Mouse (Mus musculus) heart, adult 18-20 months (tissue): ENCODE results near the gene Slc4a2. TPM values are rescaled to one million over a fixed set of nuclear protein-coding genes. Genes with fewer than 3 reads are reported as not detected.

ENCODE experiments used
- DNase-seq, 2 experiments: peaks; one replicate each; pipeline ENCODE4 v3.0.0; 2021 to 2022; ENCODE audit warnings: mixed read lengths in 1 of 2
- long read RNA-seq, 2 experiments: library from polyadenylated mRNA; stranded (forward); transcript quantifications; one replicate each; pipeline ENCODE4 v2.0.0; 2021
- total RNA-seq, 2 experiments: library from RNA; stranded (reverse); gene quantifications; 2 replicates each; pipeline ENCODE4 v1.2.3; 2021

The Slc4a2 gene
- 10 to 100 TPM; 25.5 to 30.3 TPM for total RNA-seq
- long read RNA-seq, experiment 1, full-length matches to known transcripts, result 45 of 54 reads
- long read RNA-seq, experiment 1, partial matches to known transcripts, result 4 of 54 reads
- long read RNA-seq, experiment 1, other reads (novel, unspliced or antisense), result 5 of 54 reads
- long read RNA-seq, experiment 2, full-length matches to known transcripts, result 19 of 33 reads
- long read RNA-seq, experiment 2, partial matches to known transcripts, result 10 of 33 reads
- long read RNA-seq, experiment 2, other reads (novel, unspliced or antisense), result 4 of 33 reads

DNA sequence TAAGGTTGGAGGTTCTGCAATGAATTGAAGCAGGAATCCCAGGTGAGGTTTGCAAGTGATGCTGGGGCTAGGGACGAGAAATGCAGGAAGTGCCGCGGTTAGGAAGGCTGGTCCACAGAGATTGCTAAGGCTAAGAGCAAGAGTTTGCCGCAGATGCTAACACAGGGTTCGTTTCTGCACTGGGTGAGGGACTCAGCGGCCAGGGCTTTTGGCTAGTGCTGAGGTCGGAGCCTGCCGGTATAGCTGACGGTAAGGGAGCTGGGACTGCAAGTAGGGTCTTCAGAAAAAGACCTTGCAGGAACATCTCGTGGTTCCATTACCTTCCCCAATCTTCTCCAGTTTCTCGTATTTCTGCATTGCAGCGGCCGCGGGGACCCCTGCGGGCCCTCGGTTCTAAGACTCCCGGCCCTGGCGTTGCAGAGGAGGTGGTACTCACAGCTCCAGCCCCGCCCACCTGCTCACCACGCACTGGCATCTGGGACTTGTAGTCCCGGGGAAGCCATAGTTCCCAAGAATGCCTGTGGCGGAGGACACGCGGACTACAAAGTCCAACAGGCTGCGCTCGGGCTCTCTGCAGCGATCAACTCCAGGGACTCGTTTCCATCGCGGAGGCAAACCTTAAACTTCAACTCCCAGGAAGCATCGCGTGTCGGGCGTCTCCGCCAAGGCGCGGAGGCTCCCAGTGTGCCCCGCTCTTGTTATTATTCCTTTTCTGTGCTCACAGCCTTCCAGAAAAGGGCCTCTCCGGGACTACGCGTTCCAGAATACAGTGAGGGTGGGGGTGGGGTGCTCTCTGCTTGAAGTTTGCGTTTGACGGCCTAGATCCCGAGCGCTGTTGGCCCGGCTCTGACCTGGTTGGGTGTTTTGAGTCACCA is at the start of gene Slc4a2, which contains the start of gene Cdk5:
Gene Slc4a2 (plus strand): TSS at position 709 of the 875 bp plus-strand sequence.
Gene Cdk5 (minus strand): TSS at position 402 of the 875 bp plus-strand sequence.
- peak; percentile 98 to 100 for DNase-seq

DNA sequence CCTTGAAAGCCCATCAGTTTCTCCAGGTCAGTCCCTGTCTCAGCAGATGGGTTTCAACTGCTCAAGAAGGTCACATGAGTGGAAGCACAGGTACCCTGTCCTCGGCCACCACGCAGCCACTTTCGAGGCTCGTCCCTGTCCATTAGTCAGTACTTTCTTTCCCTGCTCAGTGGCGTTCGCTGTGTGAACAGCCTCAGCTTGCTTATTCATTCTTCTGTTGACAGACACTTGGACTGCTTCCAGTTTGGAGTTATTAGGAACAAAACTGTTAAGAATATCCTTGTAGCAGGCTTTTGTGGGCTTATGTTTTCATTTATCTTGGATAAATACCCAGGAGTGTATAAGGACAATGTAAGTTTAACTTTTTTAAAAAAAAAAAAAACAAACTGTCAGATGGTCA is 49.4 kb upstream of the Slc4a2 start:
- peak; percentile 41 to 58 for DNase-seq

DNA sequence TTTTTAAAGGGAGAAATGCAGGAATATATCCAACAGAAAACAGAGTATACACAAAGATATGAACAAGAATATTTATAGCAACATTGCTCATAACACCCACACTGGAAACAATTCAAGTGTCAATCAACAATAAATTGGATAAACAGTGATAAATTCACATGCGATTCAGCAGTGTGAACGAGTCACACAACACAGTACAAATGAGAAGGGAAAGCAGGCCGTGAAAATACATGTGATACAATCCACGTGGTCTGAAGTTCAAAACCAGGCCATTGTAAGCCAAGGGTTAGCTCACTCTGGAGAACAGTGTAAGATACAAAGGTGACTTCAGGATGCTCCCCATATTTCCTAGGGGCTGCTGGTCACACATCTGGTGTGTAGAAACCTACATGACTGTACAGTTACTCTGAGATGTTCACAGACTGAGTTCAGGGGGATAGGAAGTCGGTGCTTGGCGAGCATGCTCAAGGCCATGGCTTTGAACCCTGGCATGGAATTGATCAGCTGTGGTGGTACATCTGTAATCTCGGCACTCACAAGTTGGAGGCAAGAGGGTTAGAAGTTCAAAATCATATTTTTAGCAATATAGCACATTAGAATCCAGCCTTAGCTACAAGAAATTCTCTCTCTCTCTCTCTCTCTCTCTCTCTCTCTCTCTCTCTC is 48.8 kb upstream of the Slc4a2 start:
- DNase-seq, result no peak

DNA sequence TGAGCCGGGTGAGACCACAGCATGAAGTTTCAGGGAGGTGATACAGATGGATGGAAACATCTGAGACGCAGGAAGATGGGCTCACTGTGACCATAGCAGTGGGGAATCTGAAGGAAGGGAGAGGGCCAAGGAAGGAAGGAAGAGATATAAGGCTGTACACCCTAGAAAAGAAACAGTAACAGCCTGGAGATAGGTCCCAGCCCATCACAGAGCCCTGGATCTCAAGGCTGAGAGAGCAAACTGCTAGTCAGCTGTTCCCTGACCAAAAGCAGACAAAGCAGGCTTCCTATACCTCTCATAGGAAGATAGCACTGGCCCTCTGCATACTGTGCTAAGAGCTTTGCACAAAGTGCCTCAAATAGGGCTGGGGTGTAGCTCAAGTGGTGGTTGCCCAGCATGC is 44.9 kb upstream of the Slc4a2 start:
- DNase-seq, result no peak

DNA sequence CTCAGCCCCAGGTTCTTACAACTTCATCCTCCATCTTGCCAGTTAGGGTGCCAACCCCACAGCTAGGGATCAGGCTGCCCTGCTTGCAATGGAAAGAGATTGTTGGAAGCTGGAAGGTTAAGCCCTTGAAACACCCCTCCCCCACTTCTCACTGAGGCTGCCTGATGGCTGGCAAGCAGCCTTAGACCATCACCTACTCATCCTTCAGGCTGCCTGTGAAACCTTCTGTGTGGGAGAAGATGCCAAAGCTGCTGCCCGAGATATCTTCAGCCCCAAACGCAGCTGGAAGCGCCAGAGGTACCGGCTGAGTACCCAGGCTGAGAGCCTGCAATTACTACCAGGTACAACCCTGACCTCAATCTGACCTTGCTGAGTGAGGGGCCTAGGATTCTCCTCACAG is 44.1 kb upstream of the Slc4a2 start:
- no peak for DNase-seq

DNA sequence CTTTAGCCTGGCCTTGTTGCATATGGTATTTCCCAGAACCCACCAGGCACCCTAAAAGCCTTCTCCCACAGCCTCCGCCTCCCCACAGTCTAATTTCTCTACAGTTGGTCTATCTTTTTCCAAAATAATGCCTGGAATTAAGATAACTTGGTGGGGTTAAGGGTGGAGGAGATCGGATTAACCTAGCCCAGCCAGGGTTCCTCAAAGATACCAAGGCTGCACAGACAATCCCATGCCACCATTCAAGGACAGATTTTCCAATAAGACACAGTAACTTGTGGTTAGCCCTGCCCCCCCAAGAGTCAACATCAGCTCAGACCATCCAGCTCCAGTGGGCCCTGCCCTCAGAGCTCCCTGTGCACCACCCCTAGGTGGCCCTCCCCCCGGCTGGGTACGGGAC is 43.1 kb upstream of the Slc4a2 start:
- DNase-seq, result no peak

DNA sequence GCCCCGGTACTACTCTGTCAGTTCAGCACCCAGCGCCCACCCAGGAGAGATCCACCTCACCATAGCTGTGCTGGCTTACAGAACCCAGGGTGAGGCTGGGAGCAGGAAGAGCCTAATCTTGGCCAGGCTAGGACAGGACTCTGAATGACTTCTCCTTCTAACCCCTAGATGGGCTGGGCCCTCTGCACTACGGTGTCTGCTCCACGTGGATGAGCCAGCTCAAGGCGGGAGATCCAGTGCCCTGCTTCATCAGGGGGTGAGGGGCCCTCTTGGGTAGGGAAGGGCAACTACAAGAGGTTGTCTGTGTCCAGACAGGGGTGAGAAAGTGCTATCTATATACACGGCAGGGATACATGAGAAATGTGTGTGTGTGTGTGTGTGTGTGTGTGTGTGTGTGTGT is 42.2 kb upstream of the Slc4a2 start:
- DNase-seq, result no peak

DNA sequence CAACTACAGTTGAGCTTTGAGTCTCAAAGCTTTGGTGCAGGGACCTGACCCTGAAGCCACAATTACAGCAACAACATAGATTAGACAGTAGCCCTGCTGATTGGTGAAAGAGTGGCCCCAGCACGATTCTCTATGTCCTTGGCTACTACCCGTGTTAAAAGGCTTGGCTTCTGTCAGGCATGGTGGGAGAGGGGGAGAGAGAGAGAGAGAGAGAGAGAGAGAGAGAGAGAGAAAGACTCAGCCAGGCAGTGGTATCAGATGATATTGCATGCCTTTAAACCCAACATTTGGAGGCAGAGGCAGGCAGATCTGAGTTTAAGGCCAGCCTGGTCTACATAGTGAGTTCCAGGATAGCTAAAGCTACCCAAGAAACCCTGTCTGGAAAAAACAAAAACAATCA is 41.6 kb upstream of the Slc4a2 start:
- no peak for DNase-seq

DNA sequence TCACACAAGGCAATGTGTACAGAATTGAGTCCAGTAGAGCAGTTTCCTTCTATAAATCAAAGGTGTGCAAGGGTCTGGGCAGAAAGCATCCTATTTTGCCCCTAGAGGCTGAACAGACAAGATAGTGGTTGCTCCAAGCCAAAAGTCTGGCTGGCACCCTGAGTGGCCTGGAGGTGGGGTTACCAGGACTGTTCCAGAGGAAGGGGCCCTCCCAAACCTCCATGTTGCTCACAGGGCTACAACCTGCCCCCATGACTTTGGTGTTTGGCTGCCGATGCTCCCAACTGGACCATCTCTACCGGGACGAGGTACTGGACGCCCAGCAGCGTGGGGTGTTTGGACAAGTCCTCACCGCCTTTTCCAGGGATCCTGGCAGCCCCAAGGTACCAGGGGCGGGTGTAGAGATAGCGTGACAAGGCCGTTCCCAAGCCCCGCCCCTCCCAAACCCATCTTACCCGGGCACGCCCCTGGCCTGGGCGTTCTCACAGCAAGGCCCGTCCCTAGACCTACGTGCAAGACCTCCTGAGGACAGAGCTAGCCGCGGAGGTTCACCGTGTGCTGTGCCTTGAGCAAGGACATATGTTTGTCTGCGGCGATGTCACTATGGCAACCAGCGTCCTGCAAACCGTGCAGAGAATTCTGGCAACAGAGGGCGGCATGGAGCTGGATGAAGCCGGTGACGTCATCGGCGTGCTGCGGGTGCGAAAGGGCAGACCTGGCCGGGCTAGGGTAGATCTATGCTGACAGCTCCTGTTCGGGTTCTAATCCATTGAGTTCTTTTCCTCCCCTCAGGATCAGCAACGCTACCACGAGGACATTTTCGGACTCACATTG is 40.4 kb upstream of the Slc4a2 start:
- peak; percentile 94 for DNase-seq

DNA sequence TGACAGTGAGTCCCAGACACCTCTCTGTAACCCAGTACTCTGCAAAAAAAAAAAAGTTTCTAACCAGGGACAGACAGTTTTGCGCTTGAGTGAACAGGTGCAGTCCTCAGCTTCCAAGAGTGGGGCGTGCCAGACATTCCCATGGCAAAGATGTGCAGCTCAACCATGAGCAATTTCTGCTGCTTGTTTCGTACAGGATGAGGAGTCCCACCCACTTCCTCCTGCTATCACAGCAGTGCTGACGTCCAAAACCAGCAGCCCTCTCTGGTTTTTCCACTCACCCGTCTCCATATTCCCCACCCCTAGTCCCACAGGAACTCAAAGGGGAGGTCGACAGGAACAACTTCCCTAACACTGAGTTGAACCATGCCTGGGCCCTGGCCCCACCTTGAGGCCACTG is 39.2 kb upstream of the Slc4a2 start:
- peak; percentile 68 to 90 for DNase-seq

DNA sequence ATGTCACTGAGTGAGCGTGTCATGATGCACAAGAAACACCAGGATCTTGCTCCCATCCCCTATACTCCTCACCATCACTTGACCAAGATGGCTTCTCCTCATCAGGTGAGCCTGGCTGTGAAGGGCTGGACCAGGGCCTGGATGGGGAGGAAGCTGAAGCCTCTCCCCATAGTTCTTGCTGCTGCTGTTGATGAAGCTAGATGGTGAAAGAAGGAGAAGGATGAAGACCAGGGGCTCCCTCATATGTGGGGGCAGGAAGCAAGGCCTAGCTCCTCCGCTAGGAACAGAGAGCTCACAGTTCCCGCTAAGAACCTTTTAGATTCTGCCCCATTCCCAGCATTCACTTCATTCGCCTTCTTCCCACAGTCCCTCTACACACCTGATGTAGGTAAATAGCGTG is 38.3 kb upstream of the Slc4a2 start:
- DNase-seq, result no peak

DNA sequence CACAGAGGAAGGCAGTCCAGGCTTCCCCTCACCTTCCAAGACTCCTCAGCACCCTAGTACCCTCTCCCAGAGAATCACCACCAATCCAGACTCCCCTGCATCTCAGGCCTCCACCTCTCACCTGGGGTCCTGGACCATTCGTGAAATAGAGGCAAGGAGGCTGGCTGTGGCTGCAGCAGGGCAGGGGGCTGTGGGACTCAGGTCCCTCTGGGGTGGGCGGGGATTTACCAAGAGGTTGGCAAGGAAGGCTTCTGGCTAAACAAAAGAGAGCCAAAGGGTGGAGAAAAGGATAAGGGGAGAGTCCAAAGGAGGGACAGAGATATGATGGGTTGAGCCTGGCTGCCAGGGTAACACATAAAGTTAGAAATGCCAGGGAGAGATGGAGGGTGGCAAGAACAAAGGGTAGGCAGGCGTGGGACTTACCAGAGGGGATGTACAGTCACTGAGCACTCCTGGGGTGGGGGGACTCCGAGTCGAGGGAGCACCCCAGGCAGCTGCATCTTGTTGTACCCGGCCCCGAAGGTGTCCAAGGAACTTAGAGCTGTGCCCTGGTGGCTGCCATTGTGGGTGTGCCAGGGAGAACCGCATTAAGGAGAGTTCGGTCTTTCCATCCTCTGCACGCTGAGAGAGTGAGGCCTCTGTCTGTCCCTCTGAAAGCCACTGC is 37.6 kb upstream of the Slc4a2 start:
- DNase-seq, result no peak

DNA sequence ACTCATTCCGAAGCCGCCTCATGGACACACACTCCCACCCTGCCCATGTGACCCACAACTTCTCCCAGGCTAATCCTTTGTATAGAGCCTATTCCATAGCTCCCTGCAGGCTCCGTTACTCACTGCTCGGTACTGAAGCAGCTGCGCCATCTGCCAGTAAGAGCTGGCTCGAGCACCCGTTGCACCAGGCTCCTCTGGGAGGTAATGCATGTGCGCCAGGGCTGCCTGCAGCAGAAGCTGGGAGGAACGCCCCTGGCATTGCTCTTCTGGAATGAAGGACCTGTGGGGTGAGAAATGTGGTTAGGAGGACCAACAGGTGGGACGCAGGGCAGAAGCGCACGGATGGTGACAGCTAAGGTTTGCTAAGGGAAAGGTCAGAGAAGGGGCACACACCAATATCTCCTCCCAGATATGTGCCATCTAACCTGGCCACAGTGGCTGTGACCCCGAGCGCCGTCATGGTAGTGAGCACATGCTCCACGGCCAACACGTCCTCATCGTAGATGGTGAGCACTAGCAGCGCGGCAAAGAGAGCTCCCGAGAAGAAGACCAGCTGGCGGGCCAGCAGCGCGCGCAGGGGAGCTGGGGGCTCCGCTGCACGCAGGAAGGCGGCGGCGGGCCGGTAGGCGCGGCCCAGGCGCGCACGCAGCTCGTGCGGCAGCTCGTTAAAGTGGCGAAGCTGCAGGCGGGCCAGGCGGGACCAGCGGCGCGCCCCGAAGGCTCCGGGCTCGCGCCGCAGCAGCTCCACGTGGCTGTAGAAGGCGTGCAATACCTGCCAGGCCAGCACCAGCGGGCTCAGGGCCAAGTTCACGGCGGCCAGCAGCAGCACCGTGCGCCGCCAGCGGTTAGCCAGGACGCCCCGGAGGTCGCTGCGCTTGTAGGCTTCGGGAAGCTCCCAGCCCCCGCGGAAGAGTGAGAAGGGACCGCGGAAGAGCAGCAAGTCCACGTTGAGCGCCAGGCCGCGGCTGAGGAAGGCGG is 36.1 kb upstream of the Slc4a2 start:
- DNase-seq, result peak; percentile 76 to 77

DNA sequence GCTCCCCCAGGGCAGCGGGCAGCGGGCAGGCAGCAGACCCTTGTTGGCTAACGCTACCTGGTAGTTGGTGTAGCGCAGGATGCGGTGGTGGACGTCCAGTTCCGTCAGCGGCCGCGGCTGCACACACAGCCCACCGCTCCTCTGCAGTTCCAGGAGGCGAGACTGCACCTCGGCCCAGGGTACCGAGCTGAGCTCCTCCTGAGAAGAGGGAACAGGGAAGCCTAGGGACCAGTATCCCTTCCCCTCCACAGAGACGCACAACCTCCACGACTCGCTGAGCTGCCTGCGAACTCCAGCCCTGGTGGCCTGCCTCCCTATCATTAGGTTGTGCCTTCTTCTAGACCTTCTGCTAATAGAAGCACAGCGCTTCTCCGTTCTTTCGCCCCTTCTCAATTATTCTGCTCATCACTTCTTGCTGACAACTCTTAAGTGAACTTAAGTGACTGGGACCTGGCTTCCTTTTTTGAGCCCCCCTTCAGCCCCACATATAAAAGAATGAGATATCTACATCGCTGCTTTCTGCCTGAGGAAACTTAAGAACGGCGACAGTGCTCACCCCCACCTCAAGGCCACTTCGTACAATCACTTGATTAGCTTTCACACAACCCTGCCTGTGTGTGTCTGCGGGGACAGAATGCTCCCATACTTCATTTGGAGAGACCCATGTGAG is 35.3 kb upstream of the Slc4a2 start:
- DNase-seq, result no peak

DNA sequence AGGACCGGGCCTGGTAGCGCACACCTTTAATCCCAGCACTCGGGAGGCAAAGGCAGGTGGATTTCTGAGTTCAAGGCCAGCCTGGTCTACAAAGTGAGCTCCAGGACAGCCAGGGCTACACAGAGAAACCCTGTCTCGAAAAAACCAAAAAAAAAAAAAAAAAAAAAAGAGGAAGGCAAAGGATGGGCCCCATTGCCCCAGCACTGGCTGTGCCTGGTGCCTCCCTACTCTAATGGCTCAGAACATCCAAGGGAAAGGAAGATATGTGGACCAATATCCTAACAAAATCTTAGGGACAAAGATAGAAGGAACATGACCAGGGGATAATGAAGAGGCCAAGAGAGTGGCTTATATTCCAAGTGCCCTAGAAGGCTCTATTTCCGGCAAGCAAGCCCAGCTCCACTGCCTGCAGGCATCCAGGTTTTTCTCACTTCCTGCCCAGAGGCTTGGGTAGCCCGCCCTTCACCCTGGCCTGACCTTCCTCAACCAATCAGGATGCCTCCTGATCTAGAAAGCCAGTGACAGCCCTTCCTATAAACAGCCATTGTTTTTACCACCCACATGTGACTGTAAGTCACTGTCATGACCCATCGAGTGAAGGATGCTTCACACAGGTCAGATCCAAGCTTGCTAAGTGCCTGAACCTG is 34.5 kb upstream of the Slc4a2 start:
- DNase-seq, result peak in 1 of 2 experiments; percentile 57

DNA sequence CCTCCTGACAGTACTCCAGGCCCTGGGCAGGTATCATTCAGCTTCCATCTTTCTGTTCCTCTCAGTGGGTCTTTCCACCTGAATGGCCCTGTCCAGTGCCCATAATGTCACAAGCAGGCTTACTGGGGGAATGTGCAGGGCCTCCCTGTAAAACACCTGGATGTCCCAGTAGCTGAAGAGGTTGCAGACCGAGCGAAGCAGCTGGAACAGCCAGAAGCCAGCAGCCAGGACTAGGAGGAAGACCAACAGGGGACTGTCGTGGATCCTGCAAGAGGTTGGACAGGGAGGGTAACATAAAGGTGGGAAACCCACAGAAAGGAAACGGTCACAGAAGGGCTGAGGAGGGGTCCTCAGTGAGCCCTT is 34.0 kb upstream of the Slc4a2 start:
- no peak for DNase-seq

DNA sequence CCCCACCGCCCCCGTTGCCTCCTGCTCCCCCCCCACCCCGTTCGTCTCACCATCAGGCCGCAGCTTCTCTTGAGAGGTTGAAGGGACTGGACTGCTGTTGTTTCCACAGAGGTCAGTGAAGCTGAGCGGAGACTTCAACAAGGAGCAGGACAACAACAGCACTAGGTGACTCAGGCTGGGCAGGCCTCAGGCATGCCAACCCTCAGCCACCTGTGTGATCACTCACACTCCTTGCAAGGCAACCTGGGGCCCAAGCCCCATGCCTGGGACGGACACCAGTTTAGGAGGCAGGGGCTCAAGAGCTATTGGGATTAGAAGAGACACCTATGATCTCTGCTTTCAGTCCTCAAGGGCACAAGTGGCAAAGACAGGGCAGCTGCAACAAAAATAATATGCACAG is 31.8 kb upstream of the Slc4a2 start, which contains the start of gene Atg9b:
Gene Atg9b (minus strand): TSS at position 280 of the 400 bp plus-strand sequence.
- no peak for DNase-seq

DNA sequence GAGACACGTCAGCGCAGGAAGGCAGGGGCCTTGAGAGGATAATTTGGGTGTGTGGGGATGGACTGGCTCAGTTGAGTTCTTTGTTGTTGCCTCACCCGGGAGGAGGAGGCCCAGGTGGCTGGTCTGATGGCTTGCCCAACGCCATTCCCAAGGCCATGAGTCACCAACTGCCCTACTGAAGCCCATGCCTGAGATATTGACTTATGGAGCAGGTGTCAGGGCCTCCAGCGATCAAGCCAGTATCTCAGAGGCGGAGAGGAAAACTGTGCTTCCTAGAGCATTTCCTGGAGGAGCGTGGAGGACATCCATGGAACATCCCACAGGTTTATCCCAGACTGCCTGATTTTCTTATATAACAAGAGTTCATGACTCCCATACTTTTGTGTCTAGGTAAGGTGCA is 30.9 kb upstream of the Slc4a2 start:
- DNase-seq, result no peak

DNA sequence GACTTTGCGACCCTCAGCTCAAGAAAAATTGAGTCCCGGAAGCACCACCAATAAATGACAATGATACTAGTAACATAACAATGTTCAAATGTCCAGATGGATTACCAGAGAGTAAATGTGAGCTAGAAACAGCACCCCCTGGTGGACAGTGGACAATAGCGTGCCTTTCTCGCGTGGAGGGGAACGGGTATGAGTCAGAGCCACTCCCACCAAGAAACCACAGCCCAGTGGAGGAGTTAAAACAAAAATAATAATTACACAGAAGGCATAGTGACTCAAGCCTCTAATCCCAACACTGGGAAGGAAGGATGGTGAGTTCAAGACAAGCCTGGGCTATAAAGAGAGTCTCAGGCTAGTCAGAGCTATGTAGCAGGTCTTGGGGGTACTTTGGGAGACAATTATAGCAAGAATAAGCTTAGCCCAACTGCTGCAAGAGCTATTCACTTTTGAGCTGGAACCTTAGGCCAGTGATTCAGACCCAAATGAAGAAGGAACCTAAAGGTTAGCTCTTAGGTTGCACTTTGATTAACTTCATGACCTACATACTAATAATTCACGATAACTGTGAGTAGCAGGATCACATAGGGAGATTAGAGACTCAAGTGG is 30.1 kb upstream of the Slc4a2 start, which contains the start of gene Abcb8:
Gene Abcb8 (plus strand): TSS at position 272 of the 606 bp plus-strand sequence.
- peak; percentile 88 to 94 for DNase-seq
